Mouse (Mus musculus) adrenal gland, postnatal 4 days (tissue): Measurements from ENCODE around the gene Ipcef1. TPM values are rescaled to one million over a fixed set of nuclear protein-coding genes. Genes with fewer than 3 reads are reported as not detected.

ENCODE experiments used
- DNase-seq, 2 experiments: peaks; one replicate each; pipeline ENCODE4 v3.0.0; 2021 to 2022; ENCODE audit warnings: low spot score in 2 of 2, mixed read lengths in 2 of 2
- total RNA-seq, 2 experiments: library from RNA; stranded (reverse); gene quantifications; 2 replicates each; pipeline ENCODE4 v1.2.3; 2021

Gene Ipcef1
- total RNA-seq, 2 experiments from 2014 or later, result 0.45 to 2.1 TPM

DNA sequence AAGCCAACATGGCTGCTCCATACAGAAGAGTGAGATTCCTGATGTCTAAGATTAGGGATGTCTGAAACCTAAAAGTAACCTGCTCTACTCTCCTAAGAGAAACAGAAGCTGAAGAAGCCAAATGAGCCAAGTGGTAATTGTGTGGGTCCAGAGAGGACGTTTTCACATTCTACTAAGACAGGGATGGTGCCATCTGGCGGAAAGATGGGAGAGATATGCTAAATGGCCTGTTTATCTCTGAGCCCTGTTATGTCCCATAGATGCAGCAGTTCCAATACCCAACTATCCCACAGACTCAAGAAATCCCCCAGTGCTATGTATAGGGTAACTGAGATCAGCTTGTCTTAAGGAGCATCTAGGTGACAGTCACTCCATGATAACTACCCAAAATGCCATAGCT, 74.4 kb downstream of the Ipcef1 start:
- no peak for DNase-seq

DNA sequence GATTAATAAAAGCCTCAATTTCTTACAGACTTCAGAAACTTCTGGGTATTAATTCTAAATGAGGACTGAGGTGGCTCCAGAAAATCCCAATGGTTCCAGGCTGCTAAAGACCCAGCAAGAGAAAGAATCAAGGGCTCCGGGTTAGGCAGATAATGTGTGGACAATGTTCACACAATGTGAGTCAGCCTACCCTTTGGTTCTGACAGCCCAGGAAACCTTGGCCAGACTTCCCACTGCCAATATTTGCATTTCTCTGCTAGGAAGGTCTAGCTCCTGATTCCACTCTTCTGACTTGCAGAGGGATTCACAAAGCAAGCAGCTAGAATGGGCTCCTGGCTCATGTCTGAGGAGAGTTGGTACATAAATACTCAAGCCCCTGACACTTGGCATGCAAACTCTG, 83.9 kb downstream of the Ipcef1 start:
- no peak for DNase-seq

DNA sequence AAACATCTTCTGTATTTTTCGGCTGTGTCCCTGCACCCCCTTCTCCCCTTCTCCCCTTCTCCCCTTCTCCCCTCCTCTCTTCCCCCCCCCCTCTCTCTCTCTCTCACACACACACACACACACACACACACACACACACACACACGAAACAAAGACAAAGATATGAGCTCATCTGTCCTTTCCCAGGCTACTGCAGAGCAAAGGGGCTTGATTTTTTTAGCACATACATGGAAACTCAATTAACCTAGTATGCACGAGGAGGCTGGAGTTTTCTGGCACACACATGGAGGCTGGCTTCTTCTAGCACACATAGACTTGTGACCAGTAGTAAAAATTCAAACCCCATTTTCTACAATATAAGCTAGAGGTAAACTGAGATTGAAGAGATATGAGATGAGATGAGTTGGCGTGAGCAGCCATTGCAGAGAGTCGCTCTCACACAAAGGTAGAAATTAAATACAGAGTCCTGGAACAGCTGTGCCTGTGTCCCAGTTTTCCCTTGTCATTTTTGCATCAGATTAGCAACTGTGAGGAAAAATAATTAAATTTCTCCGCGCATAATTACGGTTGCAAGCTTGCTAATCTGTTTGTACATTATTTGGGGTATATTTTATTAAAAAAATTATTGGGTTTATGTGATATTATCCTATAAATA, 84.6 kb downstream of the Ipcef1 start:
- no peak for DNase-seq

DNA sequence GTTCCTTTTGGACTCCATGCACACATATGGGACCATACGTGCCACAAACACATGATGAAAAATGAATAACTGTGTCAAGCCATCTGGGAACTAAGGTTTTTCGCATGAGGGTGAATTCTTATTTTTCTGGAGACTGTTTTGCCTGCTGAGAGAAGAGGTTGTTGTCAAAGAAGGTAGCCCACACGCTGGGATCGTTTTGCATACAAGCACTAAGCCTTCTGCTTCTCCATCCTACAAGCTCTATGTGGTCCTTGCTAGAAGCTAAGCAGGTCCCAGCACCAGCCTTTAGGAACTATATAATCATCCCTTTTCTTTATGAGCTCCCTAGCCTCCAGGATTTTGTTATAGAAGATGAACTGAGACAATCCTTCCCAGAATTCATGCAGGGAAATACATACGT, 93.5 kb downstream of the Ipcef1 start:
- no peak for DNase-seq

DNA sequence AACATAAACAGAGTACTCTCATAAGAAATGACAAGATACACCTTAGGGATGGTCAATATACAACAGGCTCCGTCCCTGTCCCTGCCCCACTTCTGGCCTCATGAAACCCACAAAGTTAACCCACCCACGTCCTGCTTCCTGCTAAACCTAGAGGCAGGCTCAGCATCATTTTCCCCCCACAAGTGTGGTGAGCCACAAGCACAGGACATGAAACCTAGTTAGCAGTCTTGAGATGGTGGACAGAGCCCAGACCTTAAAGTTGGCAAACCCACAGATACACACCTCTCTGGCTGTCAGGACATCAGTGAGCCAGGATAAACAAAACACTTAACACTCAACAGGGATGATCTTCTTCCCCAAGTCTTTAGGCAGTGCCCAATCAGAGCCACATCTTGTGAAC, 95.9 kb downstream of the Ipcef1 start:
- DNase-seq, result no peak

DNA sequence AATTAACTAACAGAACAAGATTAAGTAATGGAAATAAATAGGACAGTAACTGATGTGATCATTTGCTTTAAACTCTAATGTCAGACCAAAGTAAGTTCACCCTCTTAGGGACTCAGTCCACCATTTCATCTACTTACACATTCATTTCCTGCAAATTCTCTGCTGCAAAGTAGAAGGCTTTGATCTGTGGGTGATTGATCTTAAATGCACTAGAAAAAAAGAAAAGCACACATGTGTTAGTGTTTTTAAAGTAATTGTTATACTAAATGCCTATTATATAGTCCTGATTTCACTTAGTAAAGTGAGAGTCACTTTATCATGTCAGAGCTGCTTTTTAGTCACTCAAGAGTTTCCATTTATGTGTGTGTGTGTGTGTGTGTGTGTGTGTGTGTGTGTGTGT, 97.7 kb downstream of the Ipcef1 start:
- no peak for DNase-seq

DNA sequence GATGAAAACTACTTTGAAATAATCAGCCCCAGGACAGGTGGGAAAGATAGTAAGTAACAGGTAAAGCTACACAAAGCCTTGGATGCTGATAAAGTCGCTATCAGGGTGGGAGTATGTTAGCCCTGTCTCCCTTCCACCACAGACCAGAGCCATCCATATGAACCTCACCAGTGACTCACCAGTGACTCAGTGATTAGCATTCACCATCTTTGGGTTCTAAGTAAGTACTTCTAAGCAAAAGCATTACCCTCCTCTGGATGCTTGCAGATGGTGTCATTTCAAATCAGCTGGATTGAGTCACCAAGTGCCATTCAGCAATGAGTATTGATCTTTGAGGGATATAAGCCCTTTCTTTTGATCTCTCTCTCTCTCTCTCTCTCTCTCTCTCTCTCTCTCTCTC, 99.2 kb downstream of the Ipcef1 start:
- DNase-seq, result no peak

DNA sequence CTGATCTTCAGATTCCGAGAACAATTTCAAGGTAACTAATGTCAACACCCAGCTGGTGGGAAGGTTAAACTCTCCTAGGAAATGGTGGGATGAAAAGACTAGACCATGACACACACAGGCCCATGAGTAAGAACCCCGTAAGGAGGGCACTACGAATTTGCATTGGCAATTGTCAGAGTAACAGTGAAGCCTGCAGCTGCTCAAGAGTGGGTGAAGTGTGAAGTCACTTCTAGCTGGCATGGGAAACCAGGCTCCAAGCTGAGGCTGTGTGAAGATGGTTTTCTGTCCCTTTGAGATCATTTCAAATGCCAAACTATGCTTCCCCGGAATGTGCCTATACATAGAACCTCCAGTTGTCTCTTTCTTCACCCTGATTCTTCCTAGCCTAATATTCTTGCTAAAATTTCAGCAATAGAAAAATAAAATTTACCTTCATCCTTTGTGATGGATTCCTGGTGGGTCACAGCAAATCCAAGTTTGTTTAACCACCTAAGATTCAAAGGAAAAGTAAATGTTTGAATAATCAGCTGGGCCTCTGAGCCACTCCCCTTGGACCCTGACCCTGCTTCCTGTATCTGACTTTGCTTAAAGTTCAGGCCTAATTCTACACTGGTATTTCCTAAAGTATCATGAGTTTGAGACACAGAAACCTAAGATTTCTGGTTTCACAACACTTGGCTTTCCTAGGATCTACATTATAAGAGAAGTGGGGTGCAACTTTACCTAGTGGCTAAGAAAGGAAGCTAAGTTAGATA, 115.4 kb downstream of the Ipcef1 start:
- no peak for DNase-seq

DNA sequence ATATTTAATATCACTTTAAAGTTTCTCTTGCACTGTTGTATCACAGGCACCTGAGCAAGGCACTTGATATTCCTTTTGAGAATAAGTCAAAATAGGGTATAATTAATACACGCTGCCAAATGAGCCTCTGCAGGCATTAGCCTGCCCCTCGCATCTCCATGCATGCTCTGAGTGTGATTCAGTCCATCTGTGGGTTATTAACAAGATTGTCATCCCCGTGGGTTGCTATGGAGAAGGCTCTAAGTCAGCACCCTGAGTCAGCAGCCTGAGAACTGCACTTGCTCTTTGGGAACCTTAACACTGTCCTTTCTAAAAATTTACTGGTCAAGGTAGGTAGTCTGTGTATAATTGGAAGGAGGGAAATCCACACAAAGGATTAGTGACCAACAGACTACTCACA, 117.5 kb downstream of the Ipcef1 start:
- DNase-seq, result no peak

DNA sequence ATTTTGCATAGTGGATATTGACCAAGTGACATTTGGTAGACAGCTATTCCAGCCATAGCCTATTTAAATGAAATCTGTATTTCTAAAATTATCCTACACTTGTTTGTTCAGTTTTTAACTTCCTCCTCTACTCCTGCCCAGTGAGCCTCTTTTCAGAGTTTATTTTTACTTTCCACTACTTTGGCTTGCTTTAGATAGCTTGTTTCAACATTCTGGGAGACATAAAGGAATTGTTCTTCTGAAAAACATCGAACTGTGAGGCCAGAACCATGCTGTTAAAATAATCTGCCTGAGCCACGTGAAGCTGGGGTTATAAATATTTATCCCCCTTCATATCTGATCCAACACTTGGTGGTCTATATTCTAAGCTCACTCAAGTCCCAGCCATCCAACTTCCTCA, 121.4 kb downstream of the Ipcef1 start:
- DNase-seq, result no peak

DNA sequence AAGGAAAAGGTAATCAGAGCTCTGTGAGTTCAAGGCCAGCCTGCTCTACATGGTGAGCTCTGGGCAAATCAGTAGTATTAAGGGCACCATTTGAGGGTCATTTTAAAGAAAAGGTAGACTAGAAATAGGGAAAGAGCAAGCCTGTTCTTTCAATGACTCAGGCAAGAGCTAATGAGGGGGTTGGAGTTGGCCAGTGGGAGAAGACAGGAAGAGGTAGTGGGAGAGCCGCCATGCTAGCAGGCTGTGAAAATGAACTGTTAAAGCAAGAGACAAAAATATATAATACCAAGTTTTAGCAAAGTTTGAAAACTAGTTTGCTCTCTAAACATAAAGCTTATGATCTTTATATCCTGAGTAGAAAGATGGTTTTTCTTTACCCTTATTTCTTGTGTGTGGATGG, 121.9 kb downstream of the Ipcef1 start:
- no peak for DNase-seq

DNA sequence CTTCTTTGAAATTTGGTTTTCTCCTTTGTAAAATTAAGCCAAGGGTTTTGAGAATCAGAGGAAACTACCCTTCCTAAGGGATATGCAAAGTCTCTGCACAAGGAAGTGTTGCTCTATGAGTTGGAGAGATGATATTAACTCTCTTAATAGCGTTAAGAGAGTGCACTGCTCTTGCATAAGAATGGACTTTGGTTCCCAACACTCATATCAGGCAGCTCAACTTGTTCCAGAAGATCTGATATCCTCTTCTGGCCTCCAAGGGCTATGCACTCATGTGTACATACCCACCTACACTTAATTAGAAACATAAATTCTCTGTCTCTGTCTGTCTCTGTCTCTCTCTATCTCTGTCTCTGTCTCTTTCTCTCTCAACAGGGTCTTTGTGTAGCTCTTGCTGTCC, 123.4 kb downstream of the Ipcef1 start:
- DNase-seq, result no peak

DNA sequence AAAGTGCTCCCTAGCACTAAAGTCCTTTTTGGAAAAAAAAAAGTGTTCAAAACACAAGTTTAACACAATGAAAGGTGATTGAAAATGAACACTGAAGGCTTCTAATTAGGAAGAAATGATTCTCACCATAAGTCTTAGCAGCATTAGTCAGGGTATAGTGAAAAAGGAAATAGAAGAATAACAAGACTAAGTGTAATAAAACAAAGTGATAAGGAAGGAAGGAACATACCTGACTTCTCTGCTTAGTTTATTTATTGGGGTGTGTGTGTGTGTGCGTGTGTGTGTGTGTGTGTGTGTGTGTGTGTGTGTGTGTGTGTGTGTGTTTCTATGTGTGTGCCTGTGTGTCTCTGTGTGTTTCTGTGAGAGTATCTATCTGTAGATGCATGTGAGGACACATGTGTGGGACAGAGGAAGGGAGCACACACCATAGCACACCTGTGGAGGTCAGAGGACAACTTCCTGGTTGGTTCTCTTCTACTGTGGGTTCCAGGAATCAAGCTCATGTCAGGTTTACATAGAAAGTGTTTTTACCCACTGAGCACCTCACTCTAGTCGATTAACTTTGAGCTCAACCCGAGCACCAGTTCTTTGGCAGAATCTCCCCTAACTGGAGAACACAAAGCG, 124.6 kb downstream of the Ipcef1 start:
- DNase-seq, result no peak

DNA sequence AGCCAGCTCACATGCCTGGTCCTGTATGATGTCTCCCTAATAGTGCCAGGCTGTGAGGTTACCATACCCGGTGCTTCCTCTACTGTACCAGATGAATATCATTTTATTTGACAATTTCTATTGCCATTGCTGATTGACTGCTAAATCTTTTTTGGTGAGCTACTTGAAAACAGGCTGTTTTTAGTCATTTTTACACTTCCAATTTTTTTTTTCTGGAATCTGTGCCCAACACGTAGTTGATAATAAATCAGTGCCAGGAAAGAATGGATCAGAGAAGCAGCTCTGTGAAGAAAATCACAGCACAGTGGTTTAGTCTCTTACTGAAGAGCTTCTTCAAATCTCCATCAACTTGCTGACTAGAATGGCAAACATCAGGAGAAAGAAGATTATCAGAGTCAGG, 125.6 kb downstream of the Ipcef1 start:
- no peak for DNase-seq

DNA sequence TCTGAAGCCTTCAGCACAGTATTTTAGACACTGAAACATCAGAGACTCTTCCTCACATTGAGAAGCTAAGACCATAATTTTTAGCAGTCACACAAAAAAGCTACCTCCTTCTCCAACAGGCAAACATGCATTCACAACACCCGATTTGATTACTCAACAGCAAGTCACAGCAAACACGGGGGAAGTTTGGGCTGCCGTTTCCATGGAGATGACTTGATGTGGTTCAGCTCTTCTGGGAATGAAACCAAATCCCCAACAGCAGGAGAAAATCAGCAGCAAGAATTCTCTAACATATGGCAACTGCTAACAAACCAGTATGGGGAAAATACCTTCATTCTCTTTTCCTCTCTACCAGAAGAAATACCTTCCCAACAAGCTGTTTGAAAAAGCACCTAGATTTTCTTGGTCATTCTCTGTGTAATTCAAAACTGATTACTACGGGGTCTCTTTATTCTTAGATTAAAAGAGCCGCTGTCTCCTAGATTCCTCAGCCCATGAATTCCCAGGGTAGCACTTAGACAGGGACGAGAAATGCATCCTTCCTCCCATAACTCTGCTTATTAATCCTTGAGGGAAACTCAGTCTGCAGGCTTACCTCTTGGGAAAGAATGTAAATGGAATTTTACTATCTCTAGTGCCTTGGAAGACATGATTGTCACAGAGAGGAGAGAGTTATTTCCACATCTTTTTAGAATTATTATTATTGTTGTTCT, 135.6 kb downstream of the Ipcef1 start:
- DNase-seq, result no peak

DNA sequence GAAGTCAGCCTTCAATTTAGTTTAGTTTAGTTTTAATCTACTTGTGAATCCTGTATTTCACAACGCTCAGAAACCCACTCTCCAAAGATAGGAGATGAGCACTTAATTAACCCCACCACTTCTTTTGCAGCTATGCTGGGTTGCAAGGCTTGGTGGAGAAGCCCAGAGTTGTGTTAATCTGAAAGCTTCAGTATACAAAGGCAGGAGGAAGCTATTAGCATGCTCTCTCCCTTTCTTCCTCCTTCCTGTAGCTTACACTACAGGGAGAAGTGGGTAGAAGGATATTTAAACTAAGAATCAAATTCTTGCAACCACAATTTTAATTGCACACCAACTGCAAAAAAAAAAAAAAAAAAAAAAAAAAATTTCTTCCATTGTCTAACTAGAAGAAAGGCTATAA, 136.3 kb downstream of the Ipcef1 start:
- DNase-seq, result no peak

DNA sequence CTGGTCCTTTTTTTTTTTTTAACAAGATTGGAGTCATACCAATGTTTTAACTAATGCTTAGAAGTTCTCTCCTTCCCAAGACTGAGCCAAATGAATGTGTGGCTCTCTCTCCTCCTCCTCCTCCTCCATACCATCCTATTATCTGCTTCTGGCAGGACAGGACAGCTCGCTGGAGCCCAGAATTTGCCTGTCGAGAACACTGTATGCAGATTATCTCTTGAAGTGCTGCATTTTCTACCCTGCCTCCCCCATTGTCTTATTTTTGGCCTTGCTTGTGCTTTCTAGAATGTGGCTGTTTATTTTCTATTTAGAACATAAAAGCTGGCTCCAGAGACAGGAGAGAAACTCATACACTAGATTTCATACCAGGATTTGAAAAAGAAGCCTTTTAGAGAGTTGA, 142.5 kb downstream of the Ipcef1 start:
- no peak for DNase-seq

DNA sequence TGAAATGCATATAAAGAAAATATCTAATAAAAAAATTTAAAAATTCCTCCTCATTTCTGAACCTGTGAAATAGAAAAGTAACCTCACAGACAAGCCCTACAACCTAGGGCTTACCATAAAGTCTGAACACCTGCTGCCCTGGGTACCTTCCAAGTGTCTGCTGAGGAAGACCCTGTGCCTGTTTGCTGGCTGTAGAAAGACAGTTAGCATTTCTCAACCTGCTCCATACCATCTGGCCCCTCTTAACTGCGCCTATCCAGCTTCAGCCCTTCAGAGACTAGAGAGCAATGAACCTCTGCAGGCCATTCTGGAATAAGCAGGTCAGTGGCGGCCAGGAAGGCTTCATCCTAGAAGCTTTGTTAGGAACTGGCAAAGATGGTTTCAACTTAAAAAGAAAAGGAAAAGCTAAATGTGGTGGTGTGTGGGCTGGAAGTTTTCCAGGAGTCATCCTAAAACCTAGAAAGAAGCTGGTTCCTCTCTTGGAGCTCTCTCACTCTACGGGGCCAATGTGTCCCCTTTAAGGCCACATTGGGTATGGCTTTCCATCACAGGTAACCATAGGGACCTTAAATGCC, 150.4 kb downstream of the Ipcef1 start:
- DNase-seq, result no peak

DNA sequence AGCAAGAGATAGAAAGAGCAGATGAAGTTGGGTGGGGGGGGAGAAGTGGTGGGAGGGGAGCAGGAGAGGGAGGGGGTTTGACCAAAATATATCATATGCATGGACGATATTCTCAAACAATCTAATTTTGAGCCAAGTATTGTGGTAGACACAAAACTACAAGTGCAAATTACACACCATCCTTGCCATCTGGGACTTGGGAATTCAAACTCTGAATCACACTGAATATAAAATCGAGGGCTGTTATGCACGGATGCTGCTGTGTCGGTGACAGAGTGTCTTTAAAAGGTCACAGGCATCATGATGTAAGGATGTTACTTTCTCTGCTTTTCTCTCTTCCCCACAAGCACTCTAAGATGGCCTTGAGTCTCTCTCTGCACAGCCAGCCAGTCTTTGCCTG, 152.2 kb downstream of the Ipcef1 start:
- no peak for DNase-seq

DNA sequence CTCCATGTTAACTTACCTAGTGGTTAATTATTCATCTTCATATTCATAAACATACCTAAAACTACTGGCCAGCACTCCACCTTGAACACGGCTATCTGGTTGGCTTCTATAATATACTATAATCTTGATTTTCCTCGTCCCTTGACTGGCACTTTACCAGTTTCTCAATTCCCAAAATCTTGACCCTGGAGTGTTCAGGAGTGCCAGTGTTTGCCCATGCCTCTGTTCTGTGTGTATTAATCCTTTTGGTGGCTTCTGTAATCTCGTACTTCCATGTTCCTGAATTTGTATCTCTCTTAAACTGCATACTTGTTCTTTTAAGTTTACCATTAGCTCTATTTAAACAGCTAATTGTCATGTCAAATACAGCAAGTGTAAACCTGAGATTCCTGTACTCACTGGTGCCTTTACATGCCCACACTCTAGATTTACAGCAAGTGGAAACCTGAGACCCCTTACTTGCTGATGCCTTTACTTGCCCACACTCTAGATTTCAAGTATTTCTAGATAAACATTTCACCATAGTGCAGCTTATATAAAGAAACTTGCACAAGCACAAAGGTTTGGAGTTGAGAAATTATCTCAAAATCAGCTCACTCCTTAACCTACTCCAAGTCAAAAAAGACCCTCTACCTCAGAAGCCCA, 155.5 kb downstream of the Ipcef1 start:
- no peak for DNase-seq

DNA sequence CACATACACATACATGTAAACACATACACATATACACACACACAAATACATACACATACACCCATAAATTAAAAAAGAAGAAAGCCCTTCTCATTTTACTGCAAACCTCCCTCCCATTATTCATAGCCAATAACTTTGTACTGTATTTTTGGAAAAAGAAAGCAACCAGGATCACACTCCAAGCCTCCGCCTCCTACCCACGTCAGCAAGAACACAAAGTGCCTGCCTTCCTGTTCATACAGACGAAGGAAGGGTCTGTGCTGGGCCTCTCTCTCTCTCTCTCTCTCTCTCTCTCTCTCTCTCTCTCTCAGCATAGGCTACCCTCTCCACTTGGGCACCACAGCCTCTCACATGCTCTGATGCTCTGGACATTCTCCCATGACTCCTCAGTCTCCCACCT, 156.5 kb downstream of the Ipcef1 start:
- no peak for DNase-seq
